Mouse (Mus musculus) forebrain, embryonic 12.5 days (tissue): ENCODE measurements around the gene Pex10. TPM values are rescaled to one million over a fixed set of nuclear protein-coding genes. Genes with fewer than 3 reads are reported as not detected.

ENCODE experiments used
- ATAC-seq: fragments of 200-750 bp; cut with Nextera tagmentation; 2 replicates; pipeline ENCODE4 v1.8.0; 2017; ENCODE audit warnings: moderate TSS enrichment; ENCODE audit not compliant: low FRiP score
- H3K27ac ChIP-seq: fragments of 300-500 bp; sonication (generic); 2 replicates; pipeline ENCODE4 v1.5.1; 2016; ENCODE audit warnings: mild to moderate bottlenecking
- H3K27me3 ChIP-seq: fragments of 300-500 bp; sonication (generic); 2 replicates; pipeline ENCODE4 v1.6.1; 2016; ENCODE audit warnings: mild to moderate bottlenecking
- H3K36me3 ChIP-seq: fragments of 300-500 bp; sonication (generic); replicated peaks from 2 replicates; pipeline ENCODE4 v1.6.1; 2016; ENCODE audit warnings: mild to moderate bottlenecking
- H3K4me1 ChIP-seq: fragments of 300-500 bp; sonication (generic); 2 replicates; pipeline ENCODE4 v1.6.1; 2016
- H3K4me2 ChIP-seq: fragments of 300-500 bp; sonication (generic); 2 replicates; pipeline ENCODE4 v1.6.1; 2016; ENCODE audit warnings: mild to moderate bottlenecking, moderate library complexity
- H3K4me3 ChIP-seq: fragments of 300-500 bp; sonication (generic); replicated peaks from 2 replicates; pipeline ENCODE4 v1.5.1; 2016; ENCODE audit warnings: mild to moderate bottlenecking
- H3K9ac ChIP-seq: fragments of 300-500 bp; sonication (generic); 2 replicates; pipeline ENCODE4 v1.6.1; 2016; ENCODE audit warnings: mild to moderate bottlenecking
- H3K9me3 ChIP-seq: fragments of 300-500 bp; sonication (generic); 2 replicates; pipeline ENCODE4 v1.6.1; 2016
- WGBS: fragments of 180-500 bp; shearing (Covaris S2); methylation state at CpG from one replicate; pipeline ENCODE4 v1.1.7; 2016; 5-methylcytosine and 5-hydroxymethylcytosine counted together
- polyA plus RNA-seq: library from polyadenylated mRNA; unstranded; fragments of >200 nt; fragmentation: Nextera tagmentation; extraction: Ambion mirVana; gene quantifications from 2 replicates; pipeline ENCODE4 v1.2.1, GENCODE M21; 2016

Pex10 gene
- polyA plus RNA-seq, 1 experiment from 2014 or later: 19.3 TPM

DNA sequence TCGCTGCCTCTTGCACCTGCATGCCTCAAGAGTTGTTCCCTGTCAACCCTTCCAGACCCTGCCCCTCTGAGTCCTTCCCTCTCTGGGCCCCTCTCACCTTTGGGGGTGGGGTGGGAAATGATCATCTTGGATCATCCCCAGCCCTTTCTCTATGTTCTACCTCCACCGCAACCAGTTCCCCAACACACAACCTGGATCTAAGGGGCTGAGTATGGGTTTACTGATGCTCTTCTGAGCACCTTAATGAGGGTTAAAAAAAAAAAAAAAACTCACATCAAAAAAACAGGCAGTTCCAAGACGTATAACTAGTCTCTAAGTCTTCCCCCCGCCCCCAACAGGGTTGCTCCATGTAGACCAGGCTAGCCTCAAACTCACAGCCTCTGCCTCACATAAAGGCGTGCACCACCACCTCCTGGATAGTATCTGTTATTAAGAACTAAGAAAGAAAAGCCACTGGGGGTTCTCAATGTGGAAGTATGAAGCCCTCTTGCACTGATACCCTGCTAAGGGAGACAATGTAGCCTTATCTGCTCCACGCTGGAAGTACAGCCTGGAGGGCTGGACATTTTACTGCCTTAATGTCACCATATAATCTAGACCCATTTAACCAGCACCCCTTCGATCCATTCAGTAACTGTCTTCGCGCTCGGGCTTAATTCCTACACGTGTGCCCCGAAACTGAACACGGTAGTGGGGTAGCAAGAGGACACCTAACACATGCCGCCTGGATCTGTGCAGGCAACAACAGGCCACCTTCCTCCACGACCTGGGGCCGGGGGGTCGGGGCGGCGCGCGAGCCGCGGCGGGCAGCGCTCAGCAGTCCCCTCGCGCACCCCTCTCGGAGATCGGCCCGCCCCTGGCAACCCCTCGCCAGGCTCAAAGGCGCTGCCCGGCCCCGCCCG, 18.6 kb downstream of the Pex10 start:
- H3K4me1 ChIP-seq: peaks cover 30% of the 10 kb centered on the region
- H3K4me3 ChIP-seq: peak overlapping the region; percentile 85
- peak overlapping the region; percentile 92 for H3K4me2 ChIP-seq
- peak overlapping the region; percentile 92 for H3K9ac ChIP-seq
- WGBS: 7% methylated on average over 34 of the region's 35 CpGs
- peaks cover 32% of the 10 kb centered on the region for H3K36me3 ChIP-seq
- peak overlapping the region; percentile 93 for H3K27ac ChIP-seq
- no peak for ATAC-seq
- no peaks in the 10 kb centered on the region for H3K27me3 ChIP-seq
- H3K9me3 ChIP-seq: no peaks in the 10 kb centered on the region

DNA sequence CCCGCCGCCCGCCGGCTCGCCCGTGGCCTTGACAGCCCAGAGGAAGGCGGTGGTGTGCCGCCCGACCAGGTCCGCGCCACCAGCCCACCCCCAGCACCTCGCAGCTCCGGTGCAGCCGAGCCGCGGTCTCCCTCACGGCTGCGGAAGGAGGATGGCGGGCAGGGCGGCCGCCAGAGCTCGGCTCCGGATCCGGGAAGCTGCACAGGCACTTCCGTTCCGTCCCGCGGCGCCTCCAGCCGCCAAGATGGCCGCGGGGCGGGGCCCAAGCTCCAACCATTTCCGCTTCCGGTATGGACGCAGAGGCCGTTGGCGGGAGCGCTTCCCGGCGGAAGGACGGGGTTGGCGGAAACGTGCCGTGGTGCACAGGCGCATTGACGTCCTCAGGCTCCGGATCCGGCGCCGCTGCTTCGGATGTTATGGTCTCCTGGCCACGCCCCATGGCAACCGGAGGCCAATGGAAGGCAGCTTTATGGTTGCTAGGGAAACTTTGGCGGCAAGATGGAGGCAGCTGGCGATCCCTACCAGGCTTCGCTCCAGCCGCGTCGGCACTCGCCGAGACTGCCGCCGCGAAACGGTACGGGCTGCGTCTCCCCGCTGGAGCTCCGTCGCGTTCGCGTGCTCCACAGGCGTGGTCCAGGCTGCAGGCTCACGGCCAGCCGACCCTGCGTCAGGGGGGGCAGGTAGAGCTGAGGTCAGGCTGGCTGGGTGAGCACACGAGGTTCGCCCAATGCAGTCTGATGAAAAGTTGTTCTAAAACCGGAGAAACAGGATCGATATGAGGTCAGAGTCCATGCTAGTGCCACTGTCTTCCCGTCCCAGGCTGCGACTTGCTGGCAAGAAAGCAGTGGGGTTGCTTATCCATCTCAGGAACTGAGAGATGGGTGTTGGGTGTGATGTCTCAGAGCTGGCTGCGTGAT, 19.6 kb downstream of the Pex10 start, which contains the start of the genes Rer1 and Morn1:
TSS of gene Rer1 (minus strand) at position 275 of the 917 bp plus-strand sequence.
TSS of gene Morn1 (plus strand) at position 470 of the 917 bp plus-strand sequence.
- peaks cover 25% of the 10 kb centered on the region for H3K36me3 ChIP-seq
- no peaks in the 10 kb centered on the region for H3K9me3 ChIP-seq
- under 1% methylated on average over 83 of the region's 85 CpGs for WGBS
- no peaks in the 10 kb centered on the region for H3K27me3 ChIP-seq
- peak within 1 kb of the TSS; percentile 93 for H3K27ac ChIP-seq
- H3K9ac ChIP-seq: peak within 1 kb of the TSS; percentile 92
- peak; percentile 97 for ATAC-seq
- peak within 1 kb of the TSS; percentile 85 for H3K4me3 ChIP-seq
- peak within 1 kb of the TSS; percentile 98 for H3K4me2 ChIP-seq
- peaks cover 30% of the 10 kb centered on the region for H3K4me1 ChIP-seq

GRCm38 (mm10) chr4:155089241-155089640, 22.4 kb downstream of the Pex10 start:
- no peak for ATAC-seq
- Histone ChIP-seq H3K9ac (no peak overlapping the region), H3K4me1 (peaks cover 23% of the 10 kb centered on the region), H3K36me3 (0 out of 2 replicates have a peak, but pooled peaks cover 4% of the 10 kb centered on the region), H3K9me3 (no peaks in the 10 kb centered on the region), H3K27me3 (no peaks in the 10 kb centered on the region), H3K27ac (no peak overlapping the region), H3K4me2 (no peak overlapping the region), H3K4me3 (no peak overlapping the region)
- 86% methylated on average over 5 of the region's 5 CpGs for WGBS

- Histone ChIP-seq H3K4me3 (no peak overlapping the region), H3K9ac (no peak overlapping the region), H3K27ac (no peak overlapping the region), H3K36me3 (0 out of 2 replicates have a peak, but pooled peaks cover 4% of the 10 kb centered on the region), H3K4me2 (no peak overlapping the region), H3K9me3 (no peaks in the 10 kb centered on the region), H3K4me1 (peaks cover 14% of the 10 kb centered on the region), H3K27me3 (no peaks in the 10 kb centered on the region)
- ATAC-seq: no peak
- WGBS: 96% methylated on average over 4 of the region's 4 CpGs
Observed at GRCm38 (mm10) chr4:155090147-155090546, 23.3 kb downstream of the Pex10 start.

DNA sequence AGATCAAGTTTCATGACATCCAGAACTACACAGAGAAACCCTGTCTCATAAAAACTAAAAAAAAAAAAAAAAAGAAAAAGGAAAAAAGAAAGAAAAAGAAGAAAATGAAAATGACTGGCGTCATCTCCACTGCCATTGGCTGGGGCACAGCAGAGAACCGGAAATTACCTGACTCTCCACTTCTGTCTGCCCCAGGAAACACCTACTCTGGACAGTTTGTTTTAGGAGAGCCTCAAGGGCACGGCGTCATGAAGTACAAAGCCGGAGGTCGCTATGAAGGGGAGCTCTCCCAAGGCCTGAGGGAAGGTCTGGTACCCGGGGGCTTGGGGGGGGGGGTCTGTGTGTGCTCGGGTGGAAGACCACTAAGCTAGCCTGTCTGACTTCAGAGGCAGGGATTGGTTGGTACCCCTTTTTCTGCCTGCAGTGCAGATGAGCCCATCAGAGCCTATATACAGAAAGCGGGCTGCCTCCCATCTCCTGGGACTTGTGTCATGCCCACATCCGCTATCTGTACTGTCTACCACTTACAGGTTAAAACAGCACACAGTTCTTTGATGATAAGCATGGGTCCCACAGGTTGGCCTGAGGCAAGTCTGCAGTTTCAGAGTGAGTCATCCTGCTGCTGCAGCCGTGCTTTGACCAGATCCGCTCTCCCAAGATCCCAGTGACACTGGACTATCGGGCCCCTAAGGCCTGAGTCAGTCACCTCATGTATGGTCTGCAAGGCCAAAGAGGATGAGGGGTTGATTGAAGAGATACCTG, 24.1 kb downstream of the Pex10 start:
- Histone ChIP-seq H3K4me2 (no peak overlapping the region), H3K27ac (no peak overlapping the region), H3K9me3 (no peaks in the 10 kb centered on the region), H3K36me3 (0 out of 2 replicates have a peak, but pooled peaks cover 4% of the 10 kb centered on the region), H3K4me3 (no peak overlapping the region), H3K27me3 (no peaks in the 10 kb centered on the region), H3K9ac (no peak overlapping the region), H3K4me1 (peaks cover 12% of the 10 kb centered on the region)
- no peak for ATAC-seq
- WGBS: 93% methylated on average over 13 of the region's 13 CpGs

- ATAC-seq: no peak
- 92% methylated on average over 19 of the region's 19 CpGs for WGBS
- no peaks in the 10 kb centered on the region for H3K27me3 ChIP-seq
- H3K4me1 ChIP-seq: peaks cover 4% of the 10 kb centered on the region; the same call in 1 of the 2 replicates
- H3K36me3 ChIP-seq: 0 out of 2 replicates have a peak, but pooled peaks cover 4% of the 10 kb centered on the region
- no peak overlapping the region for H3K4me3 ChIP-seq
- H3K9me3 ChIP-seq: no peaks in the 10 kb centered on the region
- no peak overlapping the region for H3K9ac ChIP-seq
- H3K4me2 ChIP-seq: no peak overlapping the region
- no peak overlapping the region for H3K27ac ChIP-seq
Observed at GRCm38 (mm10) chr4:155092718-155093430, 26.1 kb downstream of the Pex10 start.

DNA sequence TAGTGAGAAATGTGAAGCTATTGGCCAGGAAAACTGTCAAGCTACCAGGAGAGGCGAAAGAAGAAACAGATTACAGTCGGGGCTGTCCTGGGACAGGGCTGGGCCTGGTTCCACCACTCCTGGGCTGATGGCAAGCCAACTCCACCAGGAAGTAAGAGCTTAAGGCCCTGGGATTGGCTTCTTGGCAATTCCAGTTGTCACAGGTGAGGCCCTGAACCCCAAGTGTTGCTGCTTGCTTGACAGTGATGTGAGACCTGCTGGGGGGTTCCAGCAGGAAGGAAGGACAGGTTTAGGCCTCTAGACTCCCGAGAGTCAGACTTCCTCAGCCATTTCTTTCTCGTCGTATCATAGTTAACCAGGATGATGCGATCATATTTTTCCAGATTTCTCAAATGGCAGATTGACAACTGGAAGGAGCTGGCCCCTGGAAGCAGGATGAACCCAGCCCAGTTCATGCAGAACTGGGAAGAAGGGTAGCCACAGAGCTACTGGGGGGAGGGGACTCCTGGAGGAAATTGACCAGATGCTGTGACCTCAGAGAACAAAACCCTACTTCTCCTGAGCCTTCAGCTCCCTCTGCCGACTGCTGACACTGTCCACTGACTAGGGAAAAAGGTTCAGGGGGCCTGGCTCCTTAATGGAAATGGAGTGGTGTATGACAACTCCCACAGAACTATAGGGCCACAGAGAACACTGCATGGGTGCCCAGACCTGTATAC, 26.8 kb downstream of the Pex10 start:
- ATAC-seq: no peak
- H3K27ac ChIP-seq: no peak overlapping the region
- H3K36me3 ChIP-seq: 0 out of 2 replicates have a peak, but pooled peaks cover 4% of the 10 kb centered on the region
- no peaks in the 10 kb centered on the region for H3K9me3 ChIP-seq
- H3K9ac ChIP-seq: no peak overlapping the region
- no peak overlapping the region for H3K4me2 ChIP-seq
- 79% methylated on average over 7 of the region's 7 CpGs for WGBS
- peaks cover 4% of the 10 kb centered on the region; the same call in 1 of the 2 replicates for H3K4me1 ChIP-seq
- no peaks in the 10 kb centered on the region for H3K27me3 ChIP-seq
- H3K4me3 ChIP-seq: no peak overlapping the region

- Histone ChIP-seq H3K27me3 (no peaks in the 10 kb centered on the region), H3K4me2 (no peak overlapping the region), H3K4me1 (peaks cover 4% of the 10 kb centered on the region; the same call in 1 of the 2 replicates), H3K36me3 (no peaks in the 10 kb centered on the region), H3K27ac (no peak overlapping the region), H3K9ac (no peak overlapping the region), H3K4me3 (no peak overlapping the region), H3K9me3 (no peaks in the 10 kb centered on the region)
- WGBS: 66% methylated on average over 3 of the region's 3 CpGs
- ATAC-seq: peak; percentile 68
Observed at GRCm38 (mm10) chr4:155094565-155094964, 27.7 kb downstream of the Pex10 start.

GRCm38 (mm10) chr4:155095238-155095900, 28.6 kb downstream of the Pex10 start:
- Histone ChIP-seq H3K36me3 (no peaks in the 10 kb centered on the region), H3K27me3 (no peaks in the 10 kb centered on the region), H3K9me3 (no peaks in the 10 kb centered on the region), H3K9ac (no peak overlapping the region), H3K4me1 (peaks cover 10% of the 10 kb centered on the region), H3K27ac (no peak overlapping the region), H3K4me3 (no peak overlapping the region), H3K4me2 (no peak overlapping the region)
- 30% methylated on average over 8 of the region's 8 CpGs for WGBS
- peak; percentile 78 for ATAC-seq

GRCm38 (mm10) chr4:155095967-155096366, 29.2 kb downstream of the Pex10 start:
- 0 out of 2 replicates have a peak, but pooled peaks have one; percentile 7 for ATAC-seq
- peaks cover 16% of the 10 kb centered on the region for H3K4me1 ChIP-seq
- no peak overlapping the region for H3K9ac ChIP-seq
- H3K9me3 ChIP-seq: no peaks in the 10 kb centered on the region
- H3K36me3 ChIP-seq: no peaks in the 10 kb centered on the region
- H3K4me2 ChIP-seq: no peak overlapping the region
- H3K27ac ChIP-seq: no peak overlapping the region
- no peak overlapping the region for H3K4me3 ChIP-seq
- 84% methylated on average over 8 of the region's 8 CpGs for WGBS
- H3K27me3 ChIP-seq: no peaks in the 10 kb centered on the region
